Mouse (Mus musculus): ENCODE measurements around the gene Rad54l. TPM values are rescaled to one million over a fixed set of nuclear protein-coding genes. Genes with fewer than 3 reads are reported as not detected.

The Rad54l gene
- polyA plus RNA-seq, 1 experiment from 2014 or later = 47.0 TPM

DNA sequence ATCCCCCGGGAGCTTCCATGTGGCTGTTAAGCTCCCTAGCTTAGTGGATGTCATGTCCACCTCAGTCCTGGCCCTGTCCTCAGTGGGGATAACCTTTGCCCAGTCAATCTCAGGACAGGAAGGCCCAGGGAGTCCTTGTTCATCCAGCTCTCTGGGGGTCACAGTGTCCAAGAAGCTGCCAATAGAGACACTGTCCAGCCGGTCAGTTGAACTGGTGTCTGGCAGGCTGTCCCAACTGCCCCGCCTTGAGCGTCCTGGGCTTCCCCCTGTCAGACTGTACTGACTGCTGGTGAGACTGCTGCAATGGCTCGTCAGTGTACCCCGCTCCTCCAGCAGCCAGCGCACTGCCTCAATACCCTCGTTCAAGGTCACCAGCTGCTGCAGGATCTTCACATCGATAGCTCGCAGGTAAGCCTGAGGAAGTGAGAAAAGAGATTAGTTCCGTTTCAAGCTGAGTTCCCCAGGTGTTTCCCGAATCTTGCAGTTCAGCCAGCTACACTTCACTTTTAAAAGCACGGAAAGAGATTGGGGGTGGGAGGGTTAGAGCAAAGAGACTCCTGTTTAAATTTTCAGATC lies 14.0 kb upstream of the Rad54l start:
- Histone ChIP-seq H3K4me2 (replicated peaks) (no peak overlapping the region), H3K27me3 (no peaks in the 10 kb centered on the region; the same call in 1 of the 2 replicates), H3K9me3 (no peaks in the 10 kb centered on the region), H3K36me3 (no peaks in the 10 kb centered on the region), H3K9ac (no peak overlapping the region), H3K4me1 (no peaks in the 10 kb centered on the region), H3K27ac (no peak overlapping the region), H3K4me3 (no peak overlapping the region)
- WGBS = 45% methylated on average over 13 of the region's 13 CpGs
- ATAC-seq (ENCODE audit: insufficient number of reproducible peaks, insufficient read depth, low FRiP score, low TSS enrichment) = no peak

GRCm38 (mm10) chr4:116134990-116135389 lies 11.5 kb upstream of the Rad54l start:
- Histone ChIP-seq H3K9ac (no peak overlapping the region), H3K9me3 (no peaks in the 10 kb centered on the region), H3K27ac (no peak overlapping the region), H3K4me2 (replicated peaks) (no peak overlapping the region), H3K4me3 (no peak overlapping the region), H3K36me3 (no peaks in the 10 kb centered on the region), H3K27me3 (no peaks in the 10 kb centered on the region), H3K4me1 (no peaks in the 10 kb centered on the region)
- 31% methylated on average over 2 of the region's 2 CpGs for WGBS
- no peak for ATAC-seq (ENCODE audit: insufficient number of reproducible peaks, insufficient read depth, low FRiP score, low TSS enrichment)

GRCm38 (mm10) chr4:116133126-116133525 lies 9.6 kb upstream of the Rad54l start:
- Histone ChIP-seq H3K9me3 (no peaks in the 10 kb centered on the region), H3K27ac (no peak overlapping the region), H3K4me3 (no peak overlapping the region), H3K4me2 (replicated peaks) (no peak overlapping the region), H3K36me3 (no peaks in the 10 kb centered on the region), H3K9ac (no peak overlapping the region), H3K27me3 (no peaks in the 10 kb centered on the region), H3K4me1 (no peaks in the 10 kb centered on the region)
- ATAC-seq (ENCODE audit: insufficient number of reproducible peaks, insufficient read depth, low FRiP score, low TSS enrichment) = no peak
- WGBS = 73% methylated on average over 4 of the region's 4 CpGs

DNA sequence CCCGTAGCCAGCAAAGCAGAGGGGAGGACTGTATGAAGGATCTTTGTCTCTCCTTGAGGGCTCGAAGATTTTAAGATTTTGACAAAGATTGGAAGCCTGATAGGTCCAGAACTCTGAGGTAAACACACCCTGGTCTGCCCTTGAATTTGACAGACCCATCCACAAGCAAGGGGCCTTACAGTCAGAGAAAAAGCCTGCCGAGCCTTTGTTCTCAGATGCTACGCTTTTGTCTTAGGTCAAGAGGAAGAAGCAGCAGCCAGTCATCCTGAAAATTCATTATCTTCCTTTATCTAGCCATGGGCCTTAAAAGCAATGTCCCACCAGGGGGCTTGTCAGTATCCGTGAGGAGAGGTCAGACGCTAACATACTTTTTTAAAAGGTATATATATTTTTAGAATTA lies 4.5 kb upstream of the Rad54l start:
- H3K36me3 ChIP-seq = no peaks in the 10 kb centered on the region
- WGBS = 77% methylated on average over 6 of the region's 6 CpGs
- ATAC-seq (ENCODE audit: insufficient number of reproducible peaks, insufficient read depth, low FRiP score, low TSS enrichment) = no peak
- H3K9ac ChIP-seq = no peak overlapping the region
- H3K4me2 ChIP-seq (replicated peaks) = no peak overlapping the region
- no peaks in the 10 kb centered on the region for H3K9me3 ChIP-seq
- no peak overlapping the region for H3K4me3 ChIP-seq
- H3K27me3 ChIP-seq = no peaks in the 10 kb centered on the region
- H3K27ac ChIP-seq = no peak overlapping the region
- peaks cover 6% of the 10 kb centered on the region; the same call in 1 of the 2 replicates for H3K4me1 ChIP-seq

DNA sequence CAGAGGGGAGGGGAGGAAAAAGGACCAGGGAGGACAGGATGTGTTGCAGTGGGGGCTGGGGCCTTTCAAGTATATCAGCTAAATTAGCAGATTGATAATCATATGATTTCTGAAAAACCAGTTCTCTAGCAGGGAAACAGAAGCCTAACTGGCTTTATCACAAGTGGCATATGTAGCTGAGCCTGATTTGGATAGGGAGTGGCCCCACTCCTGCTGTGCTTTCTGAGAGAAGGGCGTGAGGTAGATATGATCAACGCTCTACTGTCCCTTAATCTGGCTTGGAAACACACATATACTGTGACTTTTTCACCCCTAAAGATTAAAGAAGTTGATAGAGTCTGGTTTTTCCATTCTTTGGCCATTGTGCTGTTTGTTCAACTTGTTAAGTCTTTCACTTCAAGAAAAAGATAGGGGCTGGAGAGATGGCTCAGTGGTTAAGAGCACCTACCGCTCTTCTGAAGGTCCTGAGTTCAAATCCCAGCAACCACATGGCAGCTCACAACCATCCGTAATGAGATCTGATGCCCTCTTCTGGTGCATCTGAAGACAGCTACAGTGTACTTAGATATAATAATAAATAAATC lies 2.4 kb upstream of the Rad54l start:
- H3K9me3 ChIP-seq = no peaks in the 10 kb centered on the region
- no peaks in the 10 kb centered on the region for H3K27me3 ChIP-seq
- peaks cover 9% of the 10 kb centered on the region; the same call in 1 of the 2 replicates for H3K4me1 ChIP-seq
- 92% methylated on average over 4 of the region's 4 CpGs for WGBS
- H3K4me2 ChIP-seq (replicated peaks) = no peak overlapping the region
- ATAC-seq (ENCODE audit: insufficient number of reproducible peaks, insufficient read depth, low FRiP score, low TSS enrichment) = no peak
- H3K4me3 ChIP-seq = no peak overlapping the region
- H3K27ac ChIP-seq = no peak overlapping the region
- H3K9ac ChIP-seq = no peak overlapping the region
- no peaks in the 10 kb centered on the region for H3K36me3 ChIP-seq

- Histone ChIP-seq H3K4me2 (replicated peaks) (peak overlapping the region; percentile 82), H3K4me3 (peak overlapping the region; percentile 69), H3K9ac (peak overlapping the region; percentile 72), H3K4me1 (peaks cover 9% of the 10 kb centered on the region; the same call in 1 of the 2 replicates), H3K36me3 (peaks cover 3% of the 10 kb centered on the region; the same call in 1 of the 2 replicates), H3K27me3 (no peaks in the 10 kb centered on the region), H3K27ac (no peak overlapping the region), H3K9me3 (no peaks in the 10 kb centered on the region)
- ATAC-seq (ENCODE audit: insufficient number of reproducible peaks, insufficient read depth, low FRiP score, low TSS enrichment) = no peak
- WGBS = 0% methylated on average over 1 of the region's 1 CpGs
These were observed 728 bp downstream of the Rad54l start for GRCm38 (mm10) chr4:116122762-116123161.

GRCm38 (mm10) chr4:116111486-116111885 lies 12.0 kb downstream of the Rad54l start:
- H3K36me3 ChIP-seq = peaks cover 23% of the 10 kb centered on the region
- no peak overlapping the region for H3K4me3 ChIP-seq
- ATAC-seq (ENCODE audit: insufficient number of reproducible peaks, insufficient read depth, low FRiP score, low TSS enrichment) = no peak
- no peaks in the 10 kb centered on the region for H3K9me3 ChIP-seq
- H3K27ac ChIP-seq = no peak overlapping the region
- H3K4me1 ChIP-seq = no peaks in the 10 kb centered on the region
- H3K4me2 ChIP-seq (replicated peaks) = no peak overlapping the region
- H3K27me3 ChIP-seq = no peaks in the 10 kb centered on the region
- WGBS = 81% methylated on average over 2 of the region's 2 CpGs
- H3K9ac ChIP-seq = no peak overlapping the region

DNA sequence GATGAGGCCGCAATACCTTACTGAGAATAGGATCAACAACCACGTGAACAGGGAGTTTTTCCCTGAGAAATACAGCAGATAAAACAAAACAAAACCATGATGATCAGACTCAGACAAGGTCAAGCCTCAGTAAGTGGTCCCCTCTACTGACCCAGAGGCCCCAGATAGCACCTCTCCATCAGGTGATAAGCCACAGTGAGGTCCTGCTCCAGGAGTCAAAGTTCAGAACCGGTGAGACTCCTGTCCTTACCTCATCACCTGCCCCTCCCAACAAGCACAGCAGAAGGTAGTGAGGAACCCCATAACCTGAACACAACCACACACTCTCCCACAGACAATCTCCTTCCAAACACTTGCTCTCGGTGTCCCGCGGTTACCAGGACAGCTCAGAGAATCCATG lies 12.8 kb downstream of the Rad54l start:
- WGBS = 95% methylated on average over 6 of the region's 6 CpGs
- peaks cover 21% of the 10 kb centered on the region for H3K36me3 ChIP-seq
- no peak for ATAC-seq (ENCODE audit: insufficient number of reproducible peaks, insufficient read depth, low FRiP score, low TSS enrichment)
- no peaks in the 10 kb centered on the region for H3K9me3 ChIP-seq
- no peak overlapping the region for H3K4me3 ChIP-seq
- no peak overlapping the region for H3K9ac ChIP-seq
- H3K4me2 ChIP-seq (replicated peaks) = no peak overlapping the region
- H3K27me3 ChIP-seq = no peaks in the 10 kb centered on the region
- H3K27ac ChIP-seq = no peak overlapping the region
- H3K4me1 ChIP-seq = no peaks in the 10 kb centered on the region

DNA sequence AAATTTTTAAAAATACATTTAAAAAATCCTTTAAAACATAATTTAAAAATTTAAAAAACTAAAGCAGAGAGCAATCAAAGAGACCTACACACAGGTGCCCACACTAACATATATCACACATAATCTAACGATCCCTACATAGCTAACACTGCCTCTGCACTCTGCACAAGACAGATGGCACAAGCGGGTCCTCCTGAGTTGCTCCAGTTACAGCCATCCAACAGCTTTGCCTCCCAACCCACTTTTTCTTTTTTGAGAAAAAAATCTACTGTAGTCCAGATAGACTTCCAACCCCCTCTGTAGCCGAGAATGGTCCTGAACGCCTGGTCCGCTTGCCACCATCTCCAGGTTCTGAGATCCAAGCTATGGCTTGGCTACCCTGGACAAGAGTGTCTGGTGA lies 18.2 kb downstream of the Rad54l start:
- peaks cover 42% of the 10 kb centered on the region for H3K36me3 ChIP-seq

DNA sequence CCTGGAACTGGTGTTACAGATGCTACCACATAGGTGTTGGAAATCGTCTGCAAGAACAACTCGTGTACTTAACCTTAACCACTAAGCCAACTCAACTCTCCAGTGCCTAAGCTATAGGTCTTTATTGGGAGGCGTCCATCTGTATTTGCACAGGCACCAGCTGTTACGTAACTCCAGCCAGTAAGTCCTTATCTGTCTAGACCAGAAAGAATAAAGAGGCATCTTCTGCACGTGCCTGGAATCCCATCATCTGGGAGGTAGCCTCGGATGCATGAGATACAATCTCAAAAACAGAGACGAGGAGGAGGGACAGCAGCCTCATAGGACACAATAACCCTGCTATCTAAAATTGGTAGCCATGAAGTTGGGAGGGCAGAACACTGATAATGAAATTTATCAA lies 22.5 kb downstream of the Rad54l start:
- 85% methylated on average over 7 of the region's 7 CpGs for WGBS
- no peaks in the 10 kb centered on the region for H3K27me3 ChIP-seq
- H3K9ac ChIP-seq = no peak overlapping the region
- H3K36me3 ChIP-seq = peaks cover 80% of the 10 kb centered on the region
- no peak overlapping the region for H3K27ac ChIP-seq
- ATAC-seq (ENCODE audit: insufficient number of reproducible peaks, insufficient read depth, low FRiP score, low TSS enrichment) = no peak
- no peaks in the 10 kb centered on the region for H3K9me3 ChIP-seq
- no peaks in the 10 kb centered on the region for H3K4me1 ChIP-seq
- H3K4me2 ChIP-seq (replicated peaks) = no peak overlapping the region
- H3K4me3 ChIP-seq = no peak overlapping the region

More for the DNA sequence above, 18.2 kb downstream of the Rad54l start:
- H3K4me2 ChIP-seq (replicated peaks) = no peak overlapping the region
- no peak overlapping the region for H3K27ac ChIP-seq
- WGBS = 92% methylated on average over 5 of the region's 5 CpGs
- H3K9me3 ChIP-seq = no peaks in the 10 kb centered on the region
- no peak overlapping the region for H3K4me3 ChIP-seq
- H3K4me1 ChIP-seq = no peaks in the 10 kb centered on the region
- no peaks in the 10 kb centered on the region for H3K27me3 ChIP-seq
- no peak for ATAC-seq (ENCODE audit: insufficient number of reproducible peaks, insufficient read depth, low FRiP score, low TSS enrichment)
- no peak overlapping the region for H3K9ac ChIP-seq

DNA sequence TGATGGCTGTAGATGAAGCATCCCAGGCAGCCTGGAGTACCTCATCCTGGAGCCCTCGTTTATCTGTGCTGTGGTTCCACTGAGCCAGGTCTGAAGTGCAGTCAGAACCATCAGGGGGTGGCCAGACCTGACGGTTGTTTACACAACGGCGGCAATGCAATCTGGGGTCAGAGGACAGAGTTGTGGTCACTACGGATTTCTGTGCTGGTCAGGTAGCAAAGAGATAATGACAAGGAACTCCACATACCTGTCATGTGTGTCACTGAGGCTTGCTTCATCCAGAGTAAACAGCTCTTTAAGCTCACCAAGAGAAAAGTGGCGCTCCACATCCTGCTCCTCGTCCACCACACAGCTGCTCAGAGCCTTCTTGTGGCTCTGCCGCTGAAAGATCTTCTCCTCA lies 26.3 kb downstream of the Rad54l start:
- Histone ChIP-seq H3K27ac (no peak overlapping the region), H3K4me3 (no peak overlapping the region), H3K4me2 (replicated peaks) (no peak overlapping the region), H3K9ac (no peak overlapping the region), H3K36me3 (peaks cover 90% of the 10 kb centered on the region), H3K9me3 (no peaks in the 10 kb centered on the region), H3K4me1 (no peaks in the 10 kb centered on the region), H3K27me3 (no peaks in the 10 kb centered on the region)
- no peak for ATAC-seq (ENCODE audit: insufficient number of reproducible peaks, insufficient read depth, low FRiP score, low TSS enrichment)
- 86% methylated on average over 8 of the region's 8 CpGs for WGBS

DNA sequence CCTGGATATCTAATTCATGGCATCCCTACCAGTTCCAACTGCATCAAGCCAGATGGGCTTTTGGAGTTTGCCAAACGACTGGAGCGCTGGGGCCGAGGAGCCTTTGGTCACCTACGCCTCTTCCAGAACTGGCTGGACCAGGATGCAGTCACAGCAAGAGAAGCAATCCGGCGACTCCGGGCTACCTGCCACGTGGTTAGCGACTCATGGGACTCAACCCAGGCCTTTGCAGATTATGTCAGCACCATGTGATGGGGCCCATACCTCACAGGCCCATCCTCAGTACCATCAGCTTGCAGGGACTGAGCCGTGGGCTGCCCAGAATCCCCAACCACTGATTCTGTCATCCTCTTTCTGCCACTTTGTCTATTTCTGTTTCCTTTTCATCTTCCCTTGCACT lies 27.2 kb downstream of the Rad54l start:
- ATAC-seq (ENCODE audit: insufficient number of reproducible peaks, insufficient read depth, low FRiP score, low TSS enrichment) = no peak
- H3K9me3 ChIP-seq = no peaks in the 10 kb centered on the region
- H3K4me1 ChIP-seq = no peaks in the 10 kb centered on the region
- no peak overlapping the region for H3K27ac ChIP-seq
- H3K27me3 ChIP-seq = no peaks in the 10 kb centered on the region
- WGBS = 89% methylated on average over 10 of the region's 10 CpGs
- H3K36me3 ChIP-seq = peaks cover 93% of the 10 kb centered on the region
- H3K9ac ChIP-seq = no peak overlapping the region
- H3K4me3 ChIP-seq = no peak overlapping the region
- no peak overlapping the region for H3K4me2 ChIP-seq (replicated peaks)
